Mouse (Mus musculus): ENCODE results near the gene Gm49337.

Gm49337 gene

GRCm38 (mm10) chr4:116173072-116173471, at the start of gene Gm49337, which contains the start of gene 1700042G07Rik:
Gene Gm49337 (plus strand): TSS chr4:116173384.
Gene 1700042G07Rik (plus strand): TSS chr4:116173372.
- no peak for DNase-seq

GRCm38 (mm10) chr4:116123602-116124519, 49.3 kb upstream of the Gm49337 start, which contains the start of the genes Rad54l and Pomgnt1:
Gene Rad54l (minus strand): TSS chr4:116123690.
Gene Pomgnt1 (plus strand): TSS chr4:116123840.
- DNase-seq: peak; percentile 71 to 81

- DNase-seq: no peak
These were observed 47.3 kb upstream of the Gm49337 start for GRCm38 (mm10) chr4:116125803-116126386.

- no peak for DNase-seq
These were observed 45.2 kb upstream of the Gm49337 start for GRCm38 (mm10) chr4:116127956-116128355.

DNA sequence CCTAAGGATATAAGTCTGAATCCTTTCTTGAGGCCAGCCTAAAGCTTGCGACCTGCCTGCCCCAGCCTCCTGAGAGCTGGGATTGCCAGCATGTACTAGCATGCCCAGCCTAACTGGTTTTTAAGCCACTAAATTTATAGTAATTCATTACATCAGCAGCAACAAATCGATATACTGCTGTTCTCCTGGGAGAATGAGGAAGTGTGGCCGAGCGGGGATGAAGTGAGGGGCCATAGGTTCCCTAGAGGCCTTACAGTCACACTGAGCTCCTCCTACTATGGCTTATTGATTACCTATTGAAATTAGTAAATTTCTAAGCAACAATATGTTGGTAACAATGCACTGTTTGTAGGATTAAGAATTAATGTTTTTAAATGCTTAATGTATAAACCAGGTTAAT, 40.1 kb upstream of the Gm49337 start:
- DNase-seq: no peak

GRCm38 (mm10) chr4:116134990-116135389, 38.2 kb upstream of the Gm49337 start:
- no peak for DNase-seq

DNA sequence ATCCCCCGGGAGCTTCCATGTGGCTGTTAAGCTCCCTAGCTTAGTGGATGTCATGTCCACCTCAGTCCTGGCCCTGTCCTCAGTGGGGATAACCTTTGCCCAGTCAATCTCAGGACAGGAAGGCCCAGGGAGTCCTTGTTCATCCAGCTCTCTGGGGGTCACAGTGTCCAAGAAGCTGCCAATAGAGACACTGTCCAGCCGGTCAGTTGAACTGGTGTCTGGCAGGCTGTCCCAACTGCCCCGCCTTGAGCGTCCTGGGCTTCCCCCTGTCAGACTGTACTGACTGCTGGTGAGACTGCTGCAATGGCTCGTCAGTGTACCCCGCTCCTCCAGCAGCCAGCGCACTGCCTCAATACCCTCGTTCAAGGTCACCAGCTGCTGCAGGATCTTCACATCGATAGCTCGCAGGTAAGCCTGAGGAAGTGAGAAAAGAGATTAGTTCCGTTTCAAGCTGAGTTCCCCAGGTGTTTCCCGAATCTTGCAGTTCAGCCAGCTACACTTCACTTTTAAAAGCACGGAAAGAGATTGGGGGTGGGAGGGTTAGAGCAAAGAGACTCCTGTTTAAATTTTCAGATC, 35.7 kb upstream of the Gm49337 start:
- DNase-seq: no peak

DNA sequence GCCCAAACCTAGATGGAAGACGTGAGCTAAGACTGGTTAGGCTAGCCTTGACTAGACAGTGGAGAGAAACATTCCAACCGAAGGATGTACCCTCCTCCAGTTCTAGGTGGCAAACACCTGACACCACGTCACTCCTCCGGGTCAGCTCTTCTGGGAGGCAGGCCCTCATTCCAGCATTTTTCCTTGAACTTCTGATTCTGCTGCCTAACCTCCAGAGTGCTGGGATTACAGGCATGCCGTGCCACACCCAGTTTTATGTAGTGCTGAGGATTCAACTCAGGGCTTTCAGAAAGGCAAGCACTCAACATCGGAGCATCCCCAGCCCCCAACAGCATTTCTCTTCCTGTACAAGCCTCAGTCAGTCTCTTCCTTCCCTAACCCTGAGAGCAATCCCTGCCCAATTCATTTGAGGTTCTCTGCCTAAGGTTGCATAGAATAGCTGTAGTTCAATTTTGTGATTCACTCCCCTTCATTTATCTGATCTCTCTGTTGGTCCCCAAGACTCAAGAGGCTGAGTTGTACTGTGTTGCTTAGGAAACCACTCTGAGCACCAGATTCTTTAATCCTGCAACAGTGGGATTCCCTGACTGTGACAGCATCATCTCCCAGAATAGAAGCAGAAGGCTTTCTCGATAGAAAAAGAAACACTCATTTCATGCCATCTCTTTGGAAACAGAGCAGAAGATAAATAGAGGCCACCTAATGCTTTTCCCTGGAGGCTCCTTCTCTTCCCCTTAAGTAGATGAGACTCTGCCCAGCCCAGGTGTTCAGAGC, 32.2 kb upstream of the Gm49337 start:
- no peak for DNase-seq

GRCm38 (mm10) chr4:116141736-116142135, 31.4 kb upstream of the Gm49337 start:
- no peak for DNase-seq

DNA sequence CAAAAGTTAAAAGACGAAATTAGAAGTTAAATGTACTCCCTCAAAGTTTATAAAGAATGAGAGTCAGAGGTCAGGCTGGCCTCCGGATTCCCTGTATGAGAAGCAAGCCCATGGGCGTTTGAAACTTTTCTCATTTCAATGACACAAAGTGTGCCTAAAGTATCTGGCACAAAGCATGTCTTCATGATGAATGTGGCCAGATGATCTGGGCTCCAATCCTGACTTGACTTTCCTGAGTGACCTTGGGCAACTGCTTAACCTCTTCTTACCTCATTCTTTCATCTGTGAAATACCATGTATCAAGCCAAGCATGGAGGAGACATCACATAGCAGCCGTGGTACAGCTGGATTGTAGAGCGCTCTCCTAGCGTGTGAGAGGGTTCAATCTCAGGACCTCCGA, 30.9 kb upstream of the Gm49337 start:
- DNase-seq: no peak

DNA sequence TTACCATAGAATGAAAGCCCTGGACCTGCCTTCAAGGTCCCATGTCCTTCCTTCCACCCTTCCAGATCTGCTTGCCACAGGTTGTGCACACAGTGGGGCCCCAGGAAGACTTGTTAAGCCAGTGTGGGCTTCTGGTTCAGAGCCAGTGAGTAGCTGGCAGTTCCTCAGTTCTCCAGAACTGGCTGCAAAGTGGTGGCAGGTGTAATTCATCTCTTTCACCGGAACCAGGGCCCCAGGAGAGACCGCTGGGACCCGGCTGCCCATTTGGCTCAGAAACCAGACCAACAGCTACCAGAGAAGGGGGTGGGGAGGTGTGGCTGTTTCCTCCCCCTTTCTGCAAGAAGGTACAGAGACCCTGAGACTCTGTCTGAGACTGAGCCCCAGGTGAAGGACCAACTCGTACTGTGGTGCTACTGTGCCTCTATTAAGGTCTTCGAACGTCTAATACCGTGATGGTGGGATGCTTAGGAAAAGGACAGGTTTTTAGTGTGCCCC, 29.8 kb upstream of the Gm49337 start:
- DNase-seq: no peak

- peak; percentile 58 to 68 for DNase-seq
These were observed 29.1 kb upstream of the Gm49337 start for GRCm38 (mm10) chr4:116143891-116144717.

DNA sequence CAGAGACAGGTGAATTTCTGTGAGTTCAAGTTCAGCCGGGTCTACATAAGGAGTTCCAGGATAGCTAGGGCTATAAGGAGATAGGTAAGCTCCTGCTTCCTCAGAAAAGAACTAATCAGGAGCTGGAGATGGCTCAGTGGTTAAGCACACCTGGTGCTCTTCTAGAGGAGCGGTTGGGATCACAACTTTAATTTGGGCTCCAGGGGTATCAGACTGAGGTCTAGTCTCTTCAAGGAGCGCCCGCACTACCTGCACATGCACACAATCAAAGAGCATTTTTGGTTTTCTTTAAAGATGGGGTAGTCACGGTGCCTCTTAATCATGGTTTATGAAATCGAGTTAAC, 23.4 kb upstream of the Gm49337 start:
- DNase-seq: no peak

GRCm38 (mm10) chr4:116150156-116150861, 22.9 kb upstream of the Gm49337 start:
- peak; percentile 71 to 73 for DNase-seq

- no peak for DNase-seq
These were observed 22.3 kb upstream of the Gm49337 start for GRCm38 (mm10) chr4:116150862-116151221.

DNA sequence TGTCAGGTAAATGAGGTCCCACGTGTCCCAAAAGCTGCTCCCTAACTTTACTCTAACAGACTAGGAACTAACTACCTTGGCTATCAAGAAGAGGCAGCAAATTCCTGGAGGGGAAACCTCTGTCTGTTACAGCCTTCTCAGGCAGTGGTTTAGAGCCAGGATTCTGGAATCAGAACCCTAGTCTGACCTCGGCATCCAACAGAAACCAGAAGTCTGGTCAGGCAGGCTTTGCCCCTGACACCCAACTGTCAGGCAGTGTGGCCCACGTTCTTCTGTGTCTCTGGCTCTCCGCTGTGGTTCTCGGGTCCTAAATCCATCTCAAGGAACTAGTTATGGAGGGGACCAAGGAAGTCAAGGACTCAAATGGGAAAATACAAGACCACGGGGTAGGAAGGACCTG, 21.9 kb upstream of the Gm49337 start, which contains the start of gene Lurap1:
Gene Lurap1 (minus strand): TSS at position 101 of the 400 bp plus-strand sequence.
- DNase-seq: no peak

DNA sequence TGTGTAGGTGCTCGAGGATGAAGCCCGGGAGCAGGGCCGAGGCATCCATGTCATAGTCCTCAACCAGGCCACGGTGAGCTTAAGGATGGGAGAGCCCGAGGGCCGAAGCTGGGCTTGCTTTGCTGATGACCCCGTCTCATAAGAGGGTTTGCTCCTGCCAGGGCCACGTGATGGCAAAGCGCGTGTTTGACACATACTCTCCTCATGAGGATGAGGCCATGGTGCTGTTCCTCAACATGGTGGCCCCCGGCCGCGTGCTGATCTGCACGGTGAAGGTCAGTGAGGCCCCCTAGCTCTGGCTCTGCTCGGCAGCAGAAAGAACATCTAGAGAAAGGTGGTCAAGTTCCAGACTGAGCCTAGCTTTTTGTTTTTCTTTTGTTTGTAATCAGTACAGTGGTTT, 20.5 kb upstream of the Gm49337 start:
- no peak for DNase-seq

- DNase-seq: no peak
These were observed 15.3 kb upstream of the Gm49337 start for GRCm38 (mm10) chr4:116157882-116158281.

GRCm38 (mm10) chr4:116159912-116160311, 13.3 kb upstream of the Gm49337 start:
- DNase-seq: peak; percentile 52 to 56

- no peak for DNase-seq
These were observed 12.4 kb upstream of the Gm49337 start for GRCm38 (mm10) chr4:116160769-116161168.

DNA sequence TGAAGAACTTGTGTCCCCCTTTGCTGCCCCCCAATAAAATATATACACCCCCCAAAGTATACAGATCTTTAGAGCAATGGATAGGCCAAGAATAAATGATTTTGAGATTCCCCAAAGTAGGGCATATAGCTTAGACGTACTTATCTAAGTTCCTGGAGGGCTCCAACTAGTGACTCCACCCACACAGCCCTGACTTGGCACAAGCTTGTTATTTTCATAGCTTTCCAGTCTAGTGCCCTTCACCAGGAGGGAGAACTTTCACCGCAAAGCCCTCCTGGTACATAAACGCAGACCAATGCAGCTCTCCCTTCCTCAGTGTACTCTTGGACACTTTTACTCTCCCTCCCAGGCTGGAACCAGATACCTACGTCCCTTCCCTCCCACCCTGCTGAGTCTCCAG, 11.0 kb upstream of the Gm49337 start:
- no peak for DNase-seq

Data from thymus, postnatal 36 days (tissue).